Mouse (Mus musculus): ENCODE measurements around the gene Hist1h2bm. TPM values are rescaled to one million over a fixed set of nuclear protein-coding genes. Genes with fewer than 3 reads are reported as not detected.
A peak's percentile ranks its signal among the peaks of the same experiment; 100 is the strongest.
"Not testable (repeated sequence)": the region's sequence is repeated elsewhere in the genome, so short reads cannot be mapped to it uniquely, and the experiment has no call there.

Hist1h2bm gene
- 0.87 and 2.3 TPM in 2 replicates for polyA plus RNA-seq (2015; fragmentation: Nextera tagmentation; extraction: Ambion mirVana)

- not testable (repeated sequence) for H3K36me3 ChIP-seq; H3K27me3 ChIP-seq (replicated peaks); H3K9me3 ChIP-seq (replicated peaks)
- Histone ChIP-seq H3K4me1 (peaks cover 25% of the 10 kb centered on the region), H3K9ac (replicated peaks) (peak within 1 kb of the TSS; percentile 51), H3K4me3 (replicated peaks) (peak within 1 kb of the TSS; percentile 43), H3K4me2 (peak within 1 kb of the TSS; percentile 70), H3K27ac (replicated peaks) (peak within 1 kb of the TSS; percentile 85)
- peak; percentile 97 for ATAC-seq (ENCODE audit: low FRiP score)
- under 1% methylated on average over 37 of the region's 37 CpGs for WGBS
These were observed at the start of gene Hist1h2bm for GRCm38 (mm10) chr13:21721757-21722372. Hist1h2bm (plus strand) TSS chr13:21722044.

- no peak within 1 kb of the TSS for H3K4me2 ChIP-seq
- H3K27me3 ChIP-seq (replicated peaks), result no peaks in the 10 kb centered on the region
- H3K9ac ChIP-seq (replicated peaks), result no peak within 1 kb of the TSS
- H3K27ac ChIP-seq (replicated peaks), result no peak within 1 kb of the TSS
- H3K9me3 ChIP-seq (replicated peaks), result no peaks in the 10 kb centered on the region
- WGBS, result 81% methylated on average over 2 of the region's 2 CpGs
- no peak for ATAC-seq (ENCODE audit: low FRiP score)
- no peaks in the 10 kb centered on the region for H3K4me1 ChIP-seq
- no peaks in the 10 kb centered on the region for H3K36me3 ChIP-seq
- no peak within 1 kb of the TSS for H3K4me3 ChIP-seq (replicated peaks)
These were observed 44.5 kb upstream of the Hist1h2bm start, which contains the start of gene Olfr1360 for GRCm38 (mm10) chr13:21677305-21677704. Olfr1360 (minus strand) TSS chr13:21677405.

GRCm38 (mm10) chr13:21697811-21698210, 24.0 kb upstream of the Hist1h2bm start, which contains the start of gene Olfr1359:
Olfr1359 (plus strand) TSS chr13:21698111.
- Histone ChIP-seq H3K4me2 (no peak within 1 kb of the TSS), H3K27me3 (replicated peaks) (no peaks in the 10 kb centered on the region), H3K9ac (replicated peaks) (no peak within 1 kb of the TSS), H3K4me3 (replicated peaks) (no peak within 1 kb of the TSS), H3K9me3 (replicated peaks) (no peaks in the 10 kb centered on the region), H3K36me3 (no peaks in the 10 kb centered on the region), H3K4me1 (no peaks in the 10 kb centered on the region), H3K27ac (replicated peaks) (no peak within 1 kb of the TSS)
- ATAC-seq (ENCODE audit: low FRiP score), result no peak

GRCm38 (mm10) chr13:21706669-21707068, 15.2 kb upstream of the Hist1h2bm start:
- Histone ChIP-seq H3K4me1 (no peaks in the 10 kb centered on the region), H3K27me3 (replicated peaks) (no peaks in the 10 kb centered on the region), H3K4me3 (replicated peaks) (no peak overlapping the region), H3K4me2 (no peak overlapping the region), H3K36me3 (no peaks in the 10 kb centered on the region), H3K9me3 (replicated peaks) (no peaks in the 10 kb centered on the region), H3K27ac (replicated peaks) (no peak overlapping the region), H3K9ac (replicated peaks) (no peak overlapping the region)
- ATAC-seq (ENCODE audit: low FRiP score), result no peak
- WGBS, result 73% methylated on average over 4 of the region's 4 CpGs

- Histone ChIP-seq H3K9ac (replicated peaks) (peak overlapping the region; percentile 64), H3K27ac (replicated peaks) (peak overlapping the region; percentile 88), H3K4me3 (replicated peaks) (peak overlapping the region; percentile 68), H3K36me3 (no peaks in the 10 kb centered on the region), H3K27me3 (replicated peaks) (no peaks in the 10 kb centered on the region), H3K4me2 (peak overlapping the region; percentile 72), H3K4me1 (peaks cover 4% of the 10 kb centered on the region), H3K9me3 (replicated peaks) (no peaks in the 10 kb centered on the region)
- WGBS, result under 1% methylated on average over 32 of the region's 32 CpGs
- ATAC-seq (ENCODE audit: low FRiP score), result peak; percentile 93
These were observed 11.7 kb upstream of the Hist1h2bm start for GRCm38 (mm10) chr13:21710031-21710711.

- H3K27ac ChIP-seq (replicated peaks), result no peak overlapping the region
- peak; percentile 91 for ATAC-seq (ENCODE audit: low FRiP score)
- H3K9ac ChIP-seq (replicated peaks), result peak overlapping the region; percentile 40
- H3K4me2 ChIP-seq, result peak overlapping the region; percentile 72
- no peaks in the 10 kb centered on the region for H3K27me3 ChIP-seq (replicated peaks)
- H3K4me3 ChIP-seq (replicated peaks), result peak overlapping the region; percentile 68
- H3K36me3 ChIP-seq, result no peaks in the 10 kb centered on the region
- H3K4me1 ChIP-seq, result peaks cover 9% of the 10 kb centered on the region
- H3K9me3 ChIP-seq (replicated peaks), result no peaks in the 10 kb centered on the region
- 2% methylated on average over 22 of the region's 22 CpGs for WGBS
These were observed 10.9 kb upstream of the Hist1h2bm start for GRCm38 (mm10) chr13:21710821-21711525.

- Histone ChIP-seq H3K9me3 (replicated peaks) (no peaks in the 10 kb centered on the region), H3K4me2 (peak overlapping the region; percentile 72), H3K27me3 (replicated peaks) (no peaks in the 10 kb centered on the region), H3K4me1 (peaks cover 10% of the 10 kb centered on the region), H3K9ac (replicated peaks) (no peak overlapping the region), H3K27ac (replicated peaks) (no peak overlapping the region), H3K36me3 (no peaks in the 10 kb centered on the region), H3K4me3 (replicated peaks) (peak overlapping the region; percentile 68)
- WGBS, result 28% methylated on average over 4 of the region's 4 CpGs
- no peak for ATAC-seq (ENCODE audit: low FRiP score)
These were observed 10.1 kb upstream of the Hist1h2bm start for GRCm38 (mm10) chr13:21711698-21712097.

GRCm38 (mm10) chr13:21714725-21715124, 7.1 kb upstream of the Hist1h2bm start:
- Histone ChIP-seq H3K4me3 (replicated peaks) (peak overlapping the region; percentile 42), H3K36me3 (no peaks in the 10 kb centered on the region), H3K4me1 (peaks cover 26% of the 10 kb centered on the region), H3K27me3 (replicated peaks) (no peaks in the 10 kb centered on the region), H3K9me3 (replicated peaks) (no peaks in the 10 kb centered on the region), H3K27ac (replicated peaks) (peak overlapping the region; percentile 90; the same call in 1 of the 2 replicates), H3K4me2 (peak overlapping the region; percentile 86), H3K9ac (replicated peaks) (peak overlapping the region; percentile 50)
- ATAC-seq (ENCODE audit: low FRiP score), result no peak
- under 1% methylated on average over 7 of the region's 7 CpGs for WGBS

GRCm38 (mm10) chr13:21715131-21715863, 6.5 kb upstream of the Hist1h2bm start:
- Histone ChIP-seq H3K9me3 (replicated peaks) (no peaks in the 10 kb centered on the region), H3K4me3 (replicated peaks) (peak overlapping the region; percentile 42), H3K4me2 (peak overlapping the region; percentile 86), H3K27me3 (replicated peaks) (no peaks in the 10 kb centered on the region), H3K36me3 (no peaks in the 10 kb centered on the region), H3K27ac (replicated peaks) (peak overlapping the region; percentile 90), H3K9ac (replicated peaks) (peak overlapping the region; percentile 50), H3K4me1 (peaks cover 26% of the 10 kb centered on the region)
- WGBS, result under 1% methylated on average over 22 of the region's 22 CpGs
- ATAC-seq (ENCODE audit: low FRiP score), result no peak

GRCm38 (mm10) chr13:21715864-21716539, 5.8 kb upstream of the Hist1h2bm start, which contains the start of the genes Hist1h2bl and Hist1h2ai:
Hist1h2bl (minus strand) TSS chr13:21716143.
Hist1h2ai (plus strand) TSS chr13:21716422.
- H3K4me1 ChIP-seq, result peaks cover 29% of the 10 kb centered on the region
- not testable (repeated sequence) for H3K27me3 ChIP-seq (replicated peaks); H3K9me3 ChIP-seq (replicated peaks); H3K36me3 ChIP-seq
- H3K4me3 ChIP-seq (replicated peaks), result peak within 1 kb of the TSS; percentile 42
- peak within 1 kb of the TSS; percentile 86 for H3K4me2 ChIP-seq
- peak; percentile 95 for ATAC-seq (ENCODE audit: low FRiP score)
- peak within 1 kb of the TSS; percentile 55 for H3K9ac ChIP-seq (replicated peaks)
- peak within 1 kb of the TSS; percentile 90 for H3K27ac ChIP-seq (replicated peaks)
- under 1% methylated on average over 33 of the region's 50 CpGs for WGBS
